Mouse (Mus musculus) splenic B cell, adult 2 months (primary cell): ENCODE results near the gene Sema3a.
"Not testable (repeated sequence)": the region's sequence is repeated elsewhere in the genome, so short reads cannot be mapped to it uniquely, and the experiment has no call there.

Experiments used
- DNase-seq: peaks from one replicate; pipeline ENCODE4 v3.0.0-alpha.2; 2011; ENCODE audit warnings: low read depth, low spot score
- H3K27me3 ChIP-seq: 2 replicates; pipeline ENCODE4 v1.6.1; 2012; ENCODE audit warnings: mild to moderate bottlenecking, low read length, moderate library complexity, mixed read lengths; ENCODE audit not compliant: control insufficient read depth, poor library complexity, insufficient read depth, severe bottlenecking
- H3K36me3 ChIP-seq: 2 replicates; pipeline ENCODE4 v1.6.1; 2012; ENCODE audit warnings: mild to moderate bottlenecking, low read length, moderate library complexity, mixed read lengths; ENCODE audit not compliant: control insufficient read depth, poor library complexity, insufficient read depth, severe bottlenecking

Sema3a gene

DNA sequence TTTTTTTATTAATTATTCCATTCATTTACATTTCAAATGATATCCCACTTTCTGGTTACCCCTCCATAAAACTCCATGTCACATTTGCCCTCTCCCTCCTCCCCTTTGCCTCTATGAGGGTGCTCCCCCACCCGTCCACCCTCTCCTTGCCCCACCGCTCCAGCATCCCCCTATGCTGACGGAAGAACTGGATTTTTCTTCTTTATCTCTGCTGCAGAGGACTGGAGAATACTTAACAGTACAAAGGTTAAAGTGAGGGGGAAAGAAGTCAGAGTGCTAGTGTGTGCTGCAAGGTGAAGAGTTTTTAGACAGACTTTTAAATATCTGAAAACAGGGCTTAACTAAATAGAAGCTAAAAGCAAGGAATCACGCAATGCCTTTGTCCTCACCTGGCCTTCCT, 391.8 kb downstream of the Sema3a start:
- no peak for DNase-seq
- Histone ChIP-seq H3K36me3 (no peaks in the 10 kb centered on the region), H3K27me3 (no peaks in the 10 kb centered on the region)

DNA sequence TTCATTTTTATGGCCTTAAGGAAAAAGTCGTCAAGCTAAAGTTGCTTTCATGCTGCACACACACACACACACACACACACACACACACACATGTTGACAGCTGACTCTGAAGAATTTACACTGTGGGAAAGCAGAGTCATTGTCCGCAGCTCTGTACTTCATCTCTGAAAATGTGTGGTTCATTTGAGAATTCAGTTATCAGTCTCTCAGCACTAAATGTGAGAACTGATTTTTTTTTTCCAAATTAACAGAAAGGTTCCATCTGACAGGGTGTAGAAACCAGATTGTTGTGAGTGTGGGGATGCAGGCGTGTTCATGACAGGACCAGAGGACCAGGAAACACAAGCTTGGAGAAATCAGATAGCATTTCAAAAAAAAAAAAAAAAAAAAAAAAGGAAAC, 400.4 kb downstream of the Sema3a start:
- H3K27me3 ChIP-seq, result no peaks in the 10 kb centered on the region
- no peaks in the 10 kb centered on the region for H3K36me3 ChIP-seq
- DNase-seq, result no peak

DNA sequence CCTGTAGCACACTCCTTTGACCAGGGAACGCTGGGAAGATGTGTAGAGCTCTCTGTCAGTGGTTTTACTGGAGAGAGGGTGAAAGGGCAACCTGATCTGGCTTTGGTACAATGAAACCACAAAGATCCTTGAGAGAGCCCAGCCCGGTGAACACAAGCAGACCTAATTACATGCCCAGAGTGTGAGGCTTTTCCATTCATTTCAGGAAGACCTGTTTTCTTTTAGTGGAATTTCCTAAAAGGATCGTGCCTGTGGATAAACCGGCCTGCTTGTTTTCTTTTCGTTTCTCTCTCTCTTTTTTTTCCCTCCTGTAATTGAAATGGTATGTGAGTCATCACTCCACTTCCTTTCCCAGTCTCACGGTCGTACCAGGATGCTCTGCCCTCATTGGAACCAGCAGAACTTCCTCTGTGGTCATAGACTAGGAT, 401.8 kb downstream of the Sema3a start:
- Histone ChIP-seq H3K27me3 (no peaks in the 10 kb centered on the region), H3K36me3 (no peaks in the 10 kb centered on the region)
- no peak for DNase-seq

DNA sequence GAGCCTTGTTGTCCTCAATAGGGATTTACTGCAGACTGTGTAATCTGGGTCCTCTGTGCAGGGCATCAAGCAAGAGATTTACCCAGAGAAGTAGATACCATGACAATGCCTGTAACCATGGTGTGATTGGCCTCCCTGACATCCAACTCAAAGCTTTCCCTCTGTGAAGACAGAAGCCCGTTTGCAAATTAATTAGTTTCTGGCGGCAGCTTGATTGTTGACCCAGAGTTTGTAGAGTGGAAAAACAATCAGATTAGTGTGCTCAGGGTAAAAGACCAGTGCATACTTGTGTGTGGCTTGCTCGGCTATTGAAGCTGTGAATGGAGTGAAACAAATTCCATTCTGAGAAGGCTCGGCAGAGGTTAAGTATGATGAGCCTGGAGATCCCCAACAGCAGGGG, 404.0 kb downstream of the Sema3a start:
- DNase-seq, result no peak
- H3K36me3 ChIP-seq, result no peaks in the 10 kb centered on the region
- no peaks in the 10 kb centered on the region for H3K27me3 ChIP-seq

DNA sequence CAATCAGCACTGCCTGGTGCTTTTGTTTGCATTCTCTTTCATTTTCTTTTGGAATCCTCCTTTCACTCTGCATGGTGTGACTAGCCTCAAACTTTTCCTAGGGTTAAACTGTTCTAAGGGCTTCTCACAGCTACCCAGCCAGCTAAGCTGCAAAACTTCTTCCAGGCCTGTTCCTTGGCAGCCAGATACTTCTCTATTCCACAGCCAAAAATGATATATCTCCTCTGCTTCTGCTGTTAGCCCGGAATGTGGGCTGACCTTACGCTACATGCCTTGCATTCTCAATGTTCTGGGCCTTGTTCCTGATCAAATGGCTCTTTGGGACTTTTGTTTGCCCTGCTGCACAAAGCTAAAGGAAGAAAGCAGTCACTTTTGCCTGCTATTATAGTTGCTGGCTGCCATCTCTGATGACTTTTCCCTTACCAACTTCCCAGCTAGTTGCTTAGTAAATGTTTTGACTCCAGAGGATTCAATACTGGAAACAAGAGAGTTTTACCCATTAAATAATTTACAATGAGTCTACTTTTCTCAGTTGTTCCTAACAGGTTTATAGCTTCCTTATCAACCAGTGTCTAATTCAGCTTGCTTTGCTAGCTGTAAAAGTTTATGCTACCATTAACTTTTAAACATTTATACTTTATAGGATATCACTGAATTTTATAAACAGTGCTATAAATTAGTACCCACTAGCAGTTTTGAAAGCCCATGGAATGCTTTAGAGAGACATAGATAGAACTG, 422.4 kb downstream of the Sema3a start:
- H3K36me3 ChIP-seq, result no peaks in the 10 kb centered on the region
- H3K27me3 ChIP-seq, result no peaks in the 10 kb centered on the region
- no peak for DNase-seq

DNA sequence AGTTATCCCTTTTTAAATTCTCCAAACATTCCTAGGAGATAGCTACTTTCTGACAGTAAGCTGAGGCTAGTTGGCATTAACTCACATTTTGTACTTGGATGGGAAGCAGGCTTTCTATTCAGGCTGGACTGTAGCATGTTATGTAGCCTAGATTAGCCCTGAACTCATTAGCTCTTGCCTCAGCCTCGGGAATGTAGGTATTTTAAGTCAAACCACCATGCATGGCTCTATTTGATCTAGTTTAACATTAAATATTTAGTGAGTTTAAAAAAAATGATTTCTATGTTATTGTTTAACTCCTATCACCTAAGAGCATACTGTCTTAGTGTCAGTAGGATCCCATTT, 423.0 kb downstream of the Sema3a start:
- H3K27me3 ChIP-seq, result no peaks in the 10 kb centered on the region
- DNase-seq, result no peak
- no peaks in the 10 kb centered on the region for H3K36me3 ChIP-seq

DNA sequence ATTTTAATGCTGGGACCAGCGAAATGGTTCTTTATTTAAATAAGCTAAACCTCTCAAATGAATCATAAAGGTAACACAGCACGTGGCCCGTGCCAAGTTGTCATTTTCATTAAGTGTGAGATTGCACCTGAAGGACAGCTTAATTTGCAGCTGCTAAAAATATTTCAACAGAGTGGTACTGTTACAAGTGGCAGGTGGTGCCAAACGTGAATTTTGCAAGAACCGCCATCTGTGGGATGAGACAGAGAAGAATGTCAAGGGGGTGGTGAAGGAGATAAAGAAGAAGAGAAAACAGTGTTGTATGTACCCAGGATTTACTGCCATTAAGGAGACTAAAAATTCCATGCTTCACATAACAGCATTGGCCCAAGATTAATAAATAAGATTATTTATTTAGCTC, 423.9 kb downstream of the Sema3a start:
- Histone ChIP-seq H3K27me3 (no peaks in the 10 kb centered on the region), H3K36me3 (no peaks in the 10 kb centered on the region)
- DNase-seq, result no peak

DNA sequence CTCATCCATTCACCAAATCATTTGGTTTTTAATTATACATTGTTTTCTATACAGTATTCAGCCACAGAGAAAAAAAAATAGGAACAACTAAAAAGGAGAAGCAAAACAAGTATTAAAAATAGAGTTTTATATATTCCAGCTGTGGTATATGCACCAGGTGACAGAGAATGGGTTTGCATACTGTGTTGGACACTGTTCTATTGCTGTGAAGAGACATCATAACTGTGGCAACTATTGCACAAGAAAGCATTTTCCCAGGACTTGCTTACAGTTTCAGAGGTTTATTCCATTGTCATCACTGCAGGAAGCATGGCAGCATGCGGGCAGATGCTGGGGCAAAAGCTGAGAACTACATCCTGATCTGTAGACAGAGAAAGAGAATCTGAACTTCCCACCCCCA, 425.7 kb downstream of the Sema3a start:
- no peak for DNase-seq
- Histone ChIP-seq H3K27me3 (no peaks in the 10 kb centered on the region), H3K36me3 (no peaks in the 10 kb centered on the region)

DNA sequence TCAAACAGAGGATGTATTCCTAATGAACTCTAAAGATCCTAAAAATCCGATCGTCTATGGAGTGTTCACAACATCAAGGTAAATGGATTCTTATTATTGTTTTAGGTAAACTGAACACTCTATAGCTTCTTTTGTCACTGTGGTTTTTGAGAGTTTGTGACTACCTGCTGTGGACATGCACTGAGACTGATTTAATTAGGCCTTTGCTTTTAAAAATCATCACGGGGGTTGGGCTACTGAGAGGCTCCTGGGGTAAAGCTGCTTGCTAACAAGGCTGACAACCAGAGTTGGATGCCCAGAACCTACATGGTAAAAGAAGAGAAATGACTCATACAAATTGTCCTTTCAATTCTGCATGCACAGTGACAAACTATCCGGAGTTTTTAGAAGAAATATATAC, 432.0 kb downstream of the Sema3a start:
- Histone ChIP-seq H3K36me3 (no peaks in the 10 kb centered on the region), H3K27me3 (no peaks in the 10 kb centered on the region)
- DNase-seq, result no peak

DNA sequence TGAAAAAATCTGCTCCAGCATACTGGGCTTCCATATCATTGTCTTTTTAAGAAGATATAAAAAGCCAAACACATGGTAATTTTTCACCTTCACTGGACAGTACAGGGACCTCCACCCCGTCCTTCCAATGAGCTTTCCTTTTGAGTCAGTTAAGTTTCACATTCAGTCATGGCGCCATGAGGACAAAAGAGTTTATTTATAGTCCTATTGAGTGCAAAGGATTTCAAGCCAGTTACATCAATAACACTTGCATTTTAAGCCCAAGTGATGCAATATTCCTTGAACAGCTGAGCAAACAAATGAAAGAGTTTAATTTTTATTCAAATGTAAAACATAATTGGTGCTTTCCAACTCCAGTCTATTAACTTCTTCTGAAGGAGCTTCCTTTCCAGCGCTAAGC, 448.7 kb downstream of the Sema3a start:
- no peaks in the 10 kb centered on the region for H3K36me3 ChIP-seq
- no peak for DNase-seq

DNA sequence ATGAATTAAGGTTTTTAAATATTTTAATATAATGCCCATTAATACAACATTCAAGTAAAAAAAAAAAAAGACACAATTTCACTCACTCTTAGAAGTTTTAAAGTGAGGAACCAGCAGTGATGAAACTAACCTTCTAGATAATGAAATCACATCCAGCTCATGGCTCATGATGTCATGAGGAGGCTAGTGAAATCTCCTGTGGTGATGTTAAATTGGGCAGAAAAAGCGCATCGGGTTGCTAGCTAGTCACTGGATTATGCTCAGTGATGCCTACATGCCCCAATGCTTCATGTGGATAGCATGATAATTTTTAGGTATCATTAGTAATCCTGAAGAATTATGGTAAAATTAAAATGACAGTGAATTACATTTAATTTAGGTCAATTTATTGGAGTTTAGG, 453.9 kb downstream of the Sema3a start:
- DNase-seq, result no peak
- H3K27me3 ChIP-seq, result no peaks in the 10 kb centered on the region
- no peaks in the 10 kb centered on the region for H3K36me3 ChIP-seq

More for the DNA sequence above, 448.7 kb downstream of the Sema3a start:
- H3K27me3 ChIP-seq, result no peaks in the 10 kb centered on the region

DNA sequence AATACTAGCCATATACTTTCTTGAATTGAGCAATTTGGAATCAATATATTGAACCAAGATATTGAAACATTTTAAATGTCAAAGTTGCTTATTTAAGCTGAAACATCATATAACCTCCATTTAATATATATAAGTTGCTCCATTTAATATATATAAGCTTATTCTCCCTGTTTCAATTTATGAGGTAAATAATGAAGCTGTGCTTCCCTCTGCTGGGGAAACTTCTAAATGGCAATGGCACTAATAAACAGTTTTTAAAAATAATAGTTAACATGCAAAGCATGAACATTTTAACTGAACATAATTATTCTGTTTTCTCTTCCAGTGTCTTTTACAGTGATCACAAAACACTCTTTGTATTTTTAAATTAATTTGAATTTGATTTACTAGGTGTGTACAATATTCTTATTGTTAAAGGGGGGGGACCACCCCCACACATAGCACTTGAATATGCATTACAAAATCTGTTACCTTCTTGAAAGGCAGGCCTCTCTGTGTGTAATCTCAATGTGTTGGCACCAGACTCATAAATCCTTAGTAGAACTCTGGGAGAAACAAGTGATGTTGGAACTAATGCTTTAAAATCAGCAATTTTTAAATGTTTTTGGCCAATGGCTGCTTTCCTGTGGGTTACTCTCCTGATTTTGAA, 460.5 kb downstream of the Sema3a start:
- Histone ChIP-seq H3K36me3 (no peaks in the 10 kb centered on the region), H3K27me3 (no peaks in the 10 kb centered on the region)
- no peak for DNase-seq

DNA sequence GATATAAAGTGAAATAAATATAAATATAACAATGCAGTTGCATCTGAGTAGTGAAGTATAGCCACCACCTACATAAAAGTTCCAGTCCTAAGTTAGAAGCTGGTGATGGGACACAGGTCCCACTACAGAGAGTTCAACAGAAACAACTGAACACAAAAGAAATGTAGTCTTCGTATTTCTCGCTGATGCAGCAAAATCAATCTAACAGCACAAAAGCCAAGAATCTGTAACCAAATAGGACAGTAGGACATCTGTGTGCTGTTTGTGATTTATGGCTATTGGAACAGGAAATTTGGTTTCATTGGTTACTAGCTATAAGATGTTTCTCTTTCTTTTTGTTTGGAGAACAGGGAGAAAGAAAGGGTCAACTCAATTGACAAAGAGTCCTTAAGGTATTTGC, 469.2 kb downstream of the Sema3a start:
- DNase-seq, result no peak
- H3K36me3 ChIP-seq, result no peaks in the 10 kb centered on the region

DNA sequence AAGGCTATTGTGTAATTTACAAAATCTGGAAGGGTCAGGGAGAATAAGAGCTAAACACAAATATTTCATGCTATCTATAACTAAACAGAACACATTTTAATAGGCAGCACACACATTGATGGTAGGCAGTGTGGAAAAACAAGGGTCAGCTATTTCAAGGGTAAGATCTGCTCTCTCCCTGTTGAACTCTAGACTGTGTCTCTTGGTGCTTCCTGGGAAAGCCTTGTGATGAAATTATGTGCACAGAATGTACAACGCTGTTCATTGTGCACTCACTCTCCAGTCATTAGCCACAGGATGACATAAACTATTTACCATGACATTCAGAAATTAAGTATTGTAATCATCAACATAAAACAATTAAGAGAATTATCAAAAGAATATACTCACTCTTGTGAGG, 486.4 kb downstream of the Sema3a start:
- Histone ChIP-seq H3K27me3 (no peaks in the 10 kb centered on the region), H3K36me3 (no peaks in the 10 kb centered on the region)
- no peak for DNase-seq

More for the DNA sequence above, 469.2 kb downstream of the Sema3a start:
- H3K27me3 ChIP-seq, result no peaks in the 10 kb centered on the region

DNA sequence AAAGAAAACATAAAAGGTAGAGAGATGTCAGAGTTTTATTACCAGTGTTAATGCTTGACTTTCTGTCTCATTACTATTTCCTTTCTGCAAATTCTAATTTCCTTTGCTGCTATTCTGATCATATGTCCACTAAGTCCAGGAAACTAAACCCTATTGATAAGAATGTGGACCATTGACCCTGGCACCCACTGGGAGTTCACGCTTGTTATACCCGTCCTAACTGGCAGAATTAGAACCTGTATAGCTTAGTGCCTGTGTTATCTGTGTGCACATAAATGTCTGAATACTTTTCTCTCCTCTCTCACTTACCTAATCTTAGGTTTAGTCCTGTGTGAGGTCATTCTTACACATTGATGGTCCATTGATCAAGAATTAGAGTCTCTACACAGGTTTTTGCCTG, 486.9 kb downstream of the Sema3a start:
- no peaks in the 10 kb centered on the region for H3K36me3 ChIP-seq
- no peaks in the 10 kb centered on the region for H3K27me3 ChIP-seq
- DNase-seq, result no peak

DNA sequence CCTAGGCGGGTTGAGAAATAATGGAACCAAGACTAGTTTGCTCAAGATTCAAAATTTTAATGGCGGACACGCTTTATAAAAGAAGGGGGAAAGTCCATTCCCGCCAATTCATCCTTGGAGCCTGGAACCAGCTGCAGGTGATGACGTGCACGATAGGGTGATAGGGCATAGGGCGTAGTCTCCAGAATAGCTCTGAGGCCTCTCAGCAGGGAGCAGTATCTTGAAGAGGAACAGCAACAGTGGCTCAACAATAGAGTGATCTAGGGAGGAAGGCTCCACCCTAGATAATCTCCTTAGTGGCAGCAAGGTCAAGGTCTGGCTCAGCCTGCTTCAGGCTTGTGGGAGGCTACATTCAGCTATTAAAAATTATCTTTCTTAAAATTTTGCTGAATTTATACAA, 489.4 kb downstream of the Sema3a start:
- not testable (repeated sequence) for H3K27me3 ChIP-seq, DNase-seq, H3K36me3 ChIP-seq
